Mouse (Mus musculus) adrenal gland (tissue): ENCODE measurements at regions not wholly inside any gene's neighbourhood (a gene's known extent, or its start where the extent isn't known, plus 50 kb on each side); places are given as distances from the start of the nearest gene placed in this dataset.

Experiments used
- intact Hi-C: fragments of 180-260 bp; cut with DNase I; formaldehyde crosslinking; loops from one replicate; pipeline ENCODE4 v1.15.1; 2025

GRCm38 (mm10) chr8:126665581-126666241 is 71.9 kb upstream of the Irf2bp2 start:
- intact Hi-C loops, result loop anchor here (2.0 to 10.0 kb wide), 4 partner anchors 71 to 249 kb away; no protein-coding TSS in a partner anchor

DNA sequence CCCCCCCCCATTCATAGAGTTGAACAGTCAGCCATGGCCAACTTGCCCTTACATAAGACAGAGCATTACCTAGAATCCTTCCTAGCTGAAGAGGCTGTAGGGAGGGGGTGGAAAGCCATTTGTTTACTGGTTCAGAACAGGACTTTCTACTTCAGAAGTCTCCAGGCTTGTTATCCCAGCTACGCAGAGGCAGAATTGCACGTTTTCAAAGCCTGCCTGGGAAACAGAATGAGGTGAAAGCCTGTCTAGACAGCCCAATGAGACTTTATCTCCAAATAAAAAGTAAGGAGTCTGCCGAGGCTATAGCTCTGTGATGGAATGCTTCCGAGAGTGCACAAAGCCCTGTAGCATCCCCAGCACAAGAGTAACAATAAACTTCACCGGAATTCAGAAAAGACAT is 71.1 kb upstream of the Irf2bp2 start:
- intact Hi-C loops, result loop anchor here (5.0 to 10.0 kb wide), 4 partner anchors 38 to 250 kb away; no protein-coding TSS in a partner anchor

GRCm38 (mm10) chr8:126662797-126663784 is 69.3 kb upstream of the Irf2bp2 start:
- intact Hi-C loops, result loop anchor here (5.0 to 10.0 kb wide), 3 partner anchors 36 to 252 kb away; no protein-coding TSS in a partner anchor

- intact Hi-C loops, result loop anchor here (5.0 to 10.0 kb wide), 3 partner anchors 35 to 253 kb away; no protein-coding TSS in a partner anchor
Observed at GRCm38 (mm10) chr8:126662151-126662550, 68.4 kb upstream of the Irf2bp2 start.

DNA sequence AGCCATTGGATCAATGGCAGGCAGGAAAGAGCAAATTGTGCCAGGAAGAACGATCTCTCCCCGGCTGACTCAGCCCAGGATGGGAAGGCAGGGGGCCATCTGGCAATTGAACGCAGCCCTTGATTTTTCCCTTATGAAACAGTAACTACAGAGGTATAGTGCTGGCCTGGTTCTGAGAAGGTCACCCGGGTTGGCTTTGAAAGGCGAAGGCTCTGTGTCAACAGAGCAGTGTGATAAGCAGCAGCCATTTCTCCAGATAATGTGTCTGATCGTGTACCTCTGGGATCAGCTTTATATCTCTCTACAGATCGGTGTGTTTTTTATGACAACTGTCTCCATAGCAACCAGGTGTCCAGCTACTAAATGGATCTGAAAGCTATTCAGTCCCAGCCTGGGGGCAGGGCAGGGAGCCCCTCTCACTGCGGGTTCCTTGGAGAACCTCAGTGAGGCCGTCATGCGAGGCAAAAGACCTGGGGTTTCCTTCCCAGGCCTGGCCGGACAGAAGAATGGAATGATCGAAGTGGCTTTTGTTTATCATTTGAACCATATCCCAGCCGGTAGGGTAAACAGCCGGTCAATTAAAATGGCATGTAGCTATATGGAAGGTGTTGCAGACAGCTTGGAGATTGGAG is 67.8 kb upstream of the Irf2bp2 start:
- intact Hi-C loops, result loop anchor here (5.0 to 10.0 kb wide), 3 partner anchors 34 to 253 kb away; no protein-coding TSS in a partner anchor

DNA sequence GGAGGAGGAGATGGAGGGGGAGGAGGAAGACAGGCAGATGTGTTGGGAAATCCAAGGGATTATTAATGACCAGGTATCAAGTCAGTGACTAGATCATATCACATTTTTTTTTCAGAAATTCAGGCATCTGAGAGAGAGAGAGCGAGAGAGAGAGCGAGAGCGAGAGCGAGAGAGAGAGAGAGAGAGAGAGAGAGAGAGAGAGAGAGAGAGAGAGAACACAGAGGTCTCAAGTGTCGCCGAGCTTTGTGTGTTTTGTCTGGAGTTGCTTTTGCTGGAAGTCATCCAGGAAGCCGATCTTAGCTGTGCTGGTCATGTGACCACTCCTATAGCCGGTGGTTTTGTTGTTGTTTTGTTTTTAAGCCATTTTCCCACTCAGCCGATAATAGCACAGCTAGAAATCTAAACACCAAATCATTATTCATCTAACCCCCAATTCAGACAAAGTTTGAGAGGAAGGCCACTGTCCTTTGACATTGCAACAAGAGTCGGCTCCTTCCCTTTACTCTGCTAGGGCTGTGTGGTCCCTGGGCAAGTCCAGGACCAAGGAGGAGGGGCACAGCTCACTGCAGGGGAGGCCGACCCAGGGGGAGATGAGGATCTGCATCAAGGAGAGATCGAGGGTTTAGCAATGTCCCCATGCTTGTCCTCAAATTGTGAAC is 67.0 kb upstream of the Irf2bp2 start:
- intact Hi-C loops, result loop anchor here (5.0 to 10.0 kb wide), 3 partner anchors 33 to 254 kb away; no protein-coding TSS in a partner anchor

GRCm38 (mm10) chr8:126659691-126660657 is 66.2 kb upstream of the Irf2bp2 start:
- intact Hi-C loops, result loop anchor here (5.0 to 10.0 kb wide), 3 partner anchors 33 to 255 kb away; no protein-coding TSS in a partner anchor

DNA sequence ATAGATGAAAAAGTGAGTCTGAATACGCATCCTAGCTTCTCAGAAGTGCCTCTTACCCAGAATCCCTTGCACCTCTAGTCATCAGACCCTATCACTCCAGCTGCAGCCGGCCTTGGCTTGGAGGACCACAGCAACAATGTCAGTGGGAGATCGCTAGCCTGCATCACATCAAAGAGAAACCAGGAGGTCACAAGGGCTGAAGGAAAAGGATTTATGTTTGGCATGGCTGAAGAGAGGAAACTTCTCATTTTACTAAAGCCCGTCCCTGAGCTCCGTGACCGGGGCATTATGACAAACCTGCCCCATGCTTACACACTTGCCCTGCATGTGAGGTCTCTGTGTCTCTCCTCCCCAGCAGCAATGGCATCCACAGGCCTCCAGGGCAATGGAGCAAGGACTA is 63.8 kb upstream of the Irf2bp2 start:
- intact Hi-C loops, result no loop called here

DNA sequence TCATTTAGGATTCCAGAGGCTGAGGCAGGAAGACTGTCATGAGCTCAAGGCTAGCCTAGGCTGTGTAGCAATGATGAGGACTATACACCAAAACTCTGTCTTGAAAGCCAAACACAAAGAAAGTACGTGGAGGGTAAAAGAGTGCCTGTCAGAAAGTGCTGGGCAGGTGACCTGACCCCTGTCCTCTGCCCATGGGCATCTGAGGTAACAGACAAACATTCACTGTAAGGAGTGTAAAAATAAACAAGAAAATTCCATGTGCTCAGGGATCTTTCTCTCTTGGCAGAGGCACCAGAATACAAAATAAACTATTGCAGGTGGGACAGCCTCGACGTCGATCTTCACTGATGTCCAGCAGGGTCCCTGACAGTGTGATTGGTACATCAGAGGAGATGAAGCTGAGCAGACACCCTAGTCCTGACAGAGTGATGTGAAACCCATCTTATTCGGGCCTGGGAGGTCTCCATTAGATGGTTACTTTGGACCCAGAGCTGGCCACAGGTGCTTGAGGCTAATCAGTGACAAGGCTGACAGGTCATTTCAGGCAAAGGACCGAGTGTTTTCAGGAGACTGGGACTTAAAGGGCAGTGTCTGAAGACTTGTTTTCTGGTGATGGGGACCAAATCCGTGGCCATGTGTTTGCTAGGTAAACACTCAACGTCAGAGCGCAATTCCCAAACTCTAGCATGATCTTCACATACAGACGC is 62.9 kb upstream of the Irf2bp2 start:
- intact Hi-C loops, result no loop called here

DNA sequence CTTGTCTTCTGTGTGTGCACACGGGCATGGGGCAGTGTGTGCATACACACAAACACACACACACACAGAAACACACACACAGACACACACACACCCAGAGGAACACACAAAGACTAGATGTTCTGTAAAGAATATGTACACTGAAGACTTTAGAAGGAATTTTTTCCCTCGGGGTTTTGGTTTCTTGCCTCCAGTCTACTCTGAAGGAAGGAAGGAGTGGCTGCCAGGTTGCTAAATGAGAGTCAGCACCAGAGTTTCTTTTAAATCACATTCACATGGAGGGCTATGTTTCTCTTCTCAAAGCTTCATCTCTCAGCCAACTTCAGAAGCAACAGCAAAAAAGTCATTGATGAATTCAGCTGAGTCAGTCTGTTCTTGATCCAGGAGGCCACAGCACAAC is 61.8 kb upstream of the Irf2bp2 start:
- intact Hi-C loops, result no loop called here

GRCm38 (mm10) chr8:126654353-126654752 is 60.6 kb upstream of the Irf2bp2 start:
- intact Hi-C loops, result no loop called here

DNA sequence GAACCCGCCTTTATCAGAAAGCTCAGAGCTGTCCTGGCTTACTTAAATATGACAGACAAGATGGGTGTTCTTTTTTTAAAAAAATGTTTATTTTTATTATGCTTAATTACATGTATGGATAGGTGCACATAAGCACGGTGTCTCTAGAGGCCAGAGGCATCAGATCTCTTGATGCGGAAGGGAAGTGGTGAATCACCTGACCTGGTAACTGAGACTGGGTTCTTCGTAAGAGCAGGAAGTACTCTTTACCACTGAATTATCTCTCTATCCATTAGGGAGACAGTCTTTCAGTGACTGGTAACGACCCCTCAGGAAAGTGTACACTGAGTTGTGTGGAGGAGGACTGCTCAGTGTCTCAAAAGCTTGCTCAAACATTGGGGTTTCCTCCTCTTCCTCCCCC is 58.4 kb upstream of the Irf2bp2 start:
- intact Hi-C loops, result no loop called here

GRCm38 (mm10) chr8:126650945-126651344 is 57.2 kb upstream of the Irf2bp2 start:
- intact Hi-C loops, result no loop called here

DNA sequence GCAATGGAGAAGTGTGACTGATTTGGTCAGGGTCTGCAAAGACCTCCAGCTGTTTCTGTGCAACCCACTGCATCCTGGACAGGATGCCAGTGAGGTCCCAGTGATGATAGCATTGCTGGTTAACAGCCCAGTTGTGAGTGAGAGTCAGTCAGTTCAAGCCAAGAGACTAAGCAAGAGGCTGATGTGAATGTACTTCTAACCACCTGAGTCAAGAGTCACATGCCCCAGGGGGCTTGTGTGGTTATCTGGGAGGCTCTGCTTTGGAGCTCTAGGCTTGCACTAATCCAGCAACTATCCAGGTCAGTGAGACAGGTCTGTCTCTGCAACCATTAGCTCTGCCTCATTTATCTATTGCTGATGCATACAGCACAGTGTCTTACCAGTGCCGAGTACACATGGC is 55.5 kb upstream of the Irf2bp2 start:
- intact Hi-C loops, result no loop called here

DNA sequence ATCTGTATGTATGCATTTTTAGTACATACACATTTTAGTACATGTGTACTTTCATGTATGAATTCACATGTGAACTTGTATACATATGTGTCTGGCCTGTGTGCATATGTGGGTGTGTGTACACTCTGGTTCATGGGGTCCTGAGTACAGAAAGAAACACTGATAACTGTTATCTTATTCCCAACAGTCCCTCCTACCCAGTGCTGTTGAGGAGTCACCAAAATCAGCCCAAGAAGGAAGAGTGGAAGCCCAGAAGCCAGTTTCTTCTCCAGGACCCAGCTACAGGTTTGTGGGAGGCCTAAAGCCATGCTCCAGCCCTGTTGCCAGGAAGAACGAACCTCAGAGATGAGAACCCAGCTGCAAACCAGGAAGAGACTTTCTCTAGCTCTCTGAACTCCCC is 53.6 kb upstream of the Irf2bp2 start:
- intact Hi-C loops, result no loop called here

DNA sequence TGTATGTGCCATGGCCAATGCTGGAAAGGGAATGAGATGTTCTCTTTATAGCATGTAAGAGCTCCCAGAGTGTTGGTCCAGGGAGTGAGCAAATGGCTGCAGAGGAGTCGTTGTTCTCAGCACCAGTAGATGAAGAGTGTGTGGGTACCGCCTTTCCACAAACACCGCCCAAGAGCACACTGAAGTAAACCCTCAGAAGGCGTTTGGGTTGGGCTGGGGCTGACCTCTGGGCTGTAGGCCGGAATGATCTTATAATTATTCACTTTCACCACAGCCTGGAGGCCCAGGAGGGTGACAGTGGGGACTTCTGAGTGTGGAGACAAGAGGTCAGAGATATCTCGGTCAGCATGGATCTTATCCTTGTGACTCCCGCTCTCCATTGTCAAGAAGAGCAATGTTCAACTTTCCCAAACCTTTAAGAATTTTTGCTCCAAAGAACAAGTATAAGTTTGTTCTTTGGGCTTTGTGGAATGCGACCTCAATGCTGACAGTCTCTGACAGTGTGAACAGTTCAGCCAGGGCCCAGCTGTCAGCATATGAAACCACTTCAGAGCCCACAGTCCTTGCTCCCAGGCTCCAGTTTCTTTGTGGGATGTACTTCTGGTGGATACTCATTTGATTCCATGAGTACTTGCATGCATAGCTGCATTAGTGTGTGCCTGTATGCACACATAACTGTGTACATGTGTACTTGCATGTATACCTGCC is 53.0 kb upstream of the Irf2bp2 start:
- intact Hi-C loops, result no loop called here

- intact Hi-C loops, result no loop called here
Observed at GRCm38 (mm10) chr8:126644179-126644578, 50.4 kb upstream of the Irf2bp2 start.
